Mouse (Mus musculus): ENCODE results near the gene Gm2a. TPM values are rescaled to one million over a fixed set of nuclear protein-coding genes. Genes with fewer than 3 reads are reported as not detected.

Gm2a gene
- polyA plus RNA-seq, 1 experiment from 2014 or later = 32.6 TPM

GRCm38 (mm10) chr11:55131946-55132345 lies 34.0 kb downstream of the Gm2a start:
- Histone ChIP-seq H3K4me3 (ENCODE audit: low read depth, low read length) (no peak overlapping the region), H3K4me1 (ENCODE audit: control insufficient read depth, low read depth, low read length) (peaks cover 6% of the 10 kb centered on the region), H3K27me3 (ENCODE audit: control insufficient read depth, insufficient read depth, low read depth, low read length) (no peaks in the 10 kb centered on the region), H3K36me3 (ENCODE audit: control insufficient read depth, insufficient read depth) (no peaks in the 10 kb centered on the region), H3K9ac (ENCODE audit: low read depth, low read length) (no peak overlapping the region), H3K4me2 (ENCODE audit: low read depth, low read length) (no peak overlapping the region), H3K27ac (ENCODE audit: low read length) (no peak overlapping the region), H3K9me3 (replicated peaks; ENCODE audit: control insufficient read depth, low read length) (no peaks in the 10 kb centered on the region)
- no peak for ATAC-seq (ENCODE audit: low read depth)
- WGBS (ENCODE audit: insufficient replicate concordance) = 43% methylated on average over 1 of the region's 1 CpGs

DNA sequence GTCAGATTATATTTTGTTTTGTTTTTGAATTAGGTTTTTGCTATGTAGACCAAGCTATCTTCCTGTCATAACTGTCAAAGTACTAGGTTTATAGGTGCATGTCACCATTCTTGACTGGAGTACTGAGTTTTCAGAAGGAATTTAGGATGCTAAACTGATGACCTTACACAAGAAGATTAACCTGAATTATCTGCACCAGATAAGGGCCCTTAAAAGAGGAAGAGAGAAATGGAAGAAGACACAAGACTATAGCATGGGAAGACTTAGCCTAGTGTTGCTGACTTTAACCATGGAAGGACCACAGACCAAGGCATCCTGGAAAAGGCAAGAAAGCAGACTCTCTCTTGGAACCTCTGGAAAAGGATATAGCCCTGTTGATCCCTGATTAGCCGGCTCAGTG lies 35.3 kb downstream of the Gm2a start:
- Histone ChIP-seq H3K27me3 (ENCODE audit: control insufficient read depth, insufficient read depth, low read depth, low read length) (no peaks in the 10 kb centered on the region), H3K27ac (ENCODE audit: low read length) (no peak overlapping the region), H3K9me3 (replicated peaks; ENCODE audit: control insufficient read depth, low read length) (no peaks in the 10 kb centered on the region), H3K4me3 (ENCODE audit: low read depth, low read length) (no peak overlapping the region), H3K4me1 (ENCODE audit: control insufficient read depth, low read depth, low read length) (peaks cover 6% of the 10 kb centered on the region), H3K9ac (ENCODE audit: low read depth, low read length) (no peak overlapping the region), H3K4me2 (ENCODE audit: low read depth, low read length) (no peak overlapping the region), H3K36me3 (ENCODE audit: control insufficient read depth, insufficient read depth) (no peaks in the 10 kb centered on the region)
- 73% methylated on average over 1 of the region's 1 CpGs for WGBS (ENCODE audit: insufficient replicate concordance)
- no peak for ATAC-seq (ENCODE audit: low read depth)

DNA sequence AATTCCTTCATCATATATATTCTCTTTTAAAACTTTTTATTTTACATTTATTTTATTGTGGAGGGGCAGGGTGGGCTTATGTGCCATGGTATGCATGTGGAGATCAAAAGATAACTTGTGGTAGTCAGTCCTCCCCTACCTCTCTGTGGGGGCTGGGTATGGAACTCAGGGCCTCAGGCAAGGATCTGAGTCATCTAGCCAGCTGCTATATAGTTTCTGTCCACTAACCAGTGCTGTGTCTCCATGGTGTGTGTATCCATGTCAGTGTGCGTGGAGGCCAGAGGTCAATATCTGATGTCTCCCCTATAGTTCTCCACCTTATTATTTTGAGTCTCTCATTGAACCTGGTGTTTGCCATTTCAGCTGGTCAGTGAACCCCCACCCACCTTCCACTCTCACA lies 36.5 kb downstream of the Gm2a start:
- H3K27me3 ChIP-seq (ENCODE audit: control insufficient read depth, insufficient read depth, low read depth, low read length) = no peaks in the 10 kb centered on the region
- 63% methylated on average over 1 of the region's 1 CpGs for WGBS (ENCODE audit: insufficient replicate concordance)

GRCm38 (mm10) chr11:55134871-55135270 lies 37.0 kb downstream of the Gm2a start:
- Histone ChIP-seq H3K4me1 (ENCODE audit: control insufficient read depth, low read depth, low read length) (peaks cover 6% of the 10 kb centered on the region), H3K27ac (ENCODE audit: low read length) (no peak overlapping the region), H3K36me3 (ENCODE audit: control insufficient read depth, insufficient read depth) (no peaks in the 10 kb centered on the region), H3K9ac (ENCODE audit: low read depth, low read length) (no peak overlapping the region), H3K4me2 (ENCODE audit: low read depth, low read length) (no peak overlapping the region), H3K4me3 (ENCODE audit: low read depth, low read length) (no peak overlapping the region), H3K9me3 (replicated peaks; ENCODE audit: control insufficient read depth, low read length) (no peaks in the 10 kb centered on the region), H3K27me3 (ENCODE audit: control insufficient read depth, insufficient read depth, low read depth, low read length) (no peaks in the 10 kb centered on the region)
- WGBS (ENCODE audit: insufficient replicate concordance) = 69% methylated on average over 5 of the region's 5 CpGs
- ATAC-seq (ENCODE audit: low read depth) = no peak

More for the DNA sequence above, 36.5 kb downstream of the Gm2a start:
- Histone ChIP-seq H3K27ac (ENCODE audit: low read length) (no peak overlapping the region), H3K4me3 (ENCODE audit: low read depth, low read length) (no peak overlapping the region), H3K9me3 (replicated peaks; ENCODE audit: control insufficient read depth, low read length) (no peaks in the 10 kb centered on the region), H3K9ac (ENCODE audit: low read depth, low read length) (no peak overlapping the region), H3K4me2 (ENCODE audit: low read depth, low read length) (no peak overlapping the region), H3K36me3 (ENCODE audit: control insufficient read depth, insufficient read depth) (no peaks in the 10 kb centered on the region), H3K4me1 (ENCODE audit: control insufficient read depth, low read depth, low read length) (peaks cover 6% of the 10 kb centered on the region)
- no peak for ATAC-seq (ENCODE audit: low read depth)

DNA sequence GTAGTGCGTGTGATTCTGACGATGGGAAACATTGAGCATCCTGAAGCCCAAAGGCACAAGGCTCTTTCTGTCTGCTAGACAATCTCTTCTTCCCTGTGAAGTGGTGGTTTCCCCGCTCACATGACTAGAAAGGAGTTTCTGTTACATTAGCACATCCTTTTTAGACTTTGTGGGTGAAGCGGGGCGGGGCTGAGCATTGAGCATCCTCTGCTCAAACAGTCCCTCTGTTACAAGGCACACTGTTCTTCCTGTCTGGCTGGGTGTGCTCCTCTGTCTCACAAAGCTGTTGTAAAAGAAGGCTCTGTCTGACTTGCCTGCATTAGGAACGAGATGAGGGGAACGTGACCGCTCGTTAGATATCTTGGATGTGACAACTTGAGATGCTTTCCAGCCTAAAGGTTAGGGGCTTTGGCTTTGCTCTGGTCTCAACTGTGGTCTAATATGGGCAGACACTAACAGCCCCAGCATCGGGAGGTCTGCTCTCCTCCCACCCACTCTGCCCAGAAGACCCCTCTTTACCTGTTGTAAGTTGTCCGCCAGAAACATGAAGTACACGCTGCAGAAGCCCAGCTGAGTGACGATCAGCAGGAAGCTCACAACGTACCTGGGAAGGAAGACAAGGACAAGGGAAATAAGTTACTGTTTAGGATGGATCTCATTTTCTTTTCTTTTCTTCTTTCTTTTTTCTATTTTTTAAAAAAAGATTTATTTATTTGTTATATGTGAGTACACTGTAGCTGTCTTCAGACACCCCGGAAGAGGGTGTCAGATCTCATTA lies 39.0 kb downstream of the Gm2a start:
- no peak for ATAC-seq (ENCODE audit: low read depth)
- Histone ChIP-seq H3K36me3 (ENCODE audit: control insufficient read depth, insufficient read depth) (no peaks in the 10 kb centered on the region), H3K4me1 (ENCODE audit: control insufficient read depth, low read depth, low read length) (no peaks in the 10 kb centered on the region), H3K4me2 (ENCODE audit: low read depth, low read length) (no peak overlapping the region), H3K27ac (ENCODE audit: low read length) (no peak overlapping the region), H3K9ac (ENCODE audit: low read depth, low read length) (no peak overlapping the region), H3K9me3 (replicated peaks; ENCODE audit: control insufficient read depth, low read length) (no peaks in the 10 kb centered on the region), H3K4me3 (ENCODE audit: low read depth, low read length) (no peak overlapping the region), H3K27me3 (ENCODE audit: control insufficient read depth, insufficient read depth, low read depth, low read length) (no peaks in the 10 kb centered on the region)
- WGBS (ENCODE audit: insufficient replicate concordance) = 63% methylated on average over 15 of the region's 15 CpGs

GRCm38 (mm10) chr11:55137646-55138045 lies 39.7 kb downstream of the Gm2a start:
- no peaks in the 10 kb centered on the region for H3K9me3 ChIP-seq (replicated peaks; ENCODE audit: control insufficient read depth, low read length)
- no peaks in the 10 kb centered on the region for H3K27me3 ChIP-seq (ENCODE audit: control insufficient read depth, insufficient read depth, low read depth, low read length)
- H3K4me2 ChIP-seq (ENCODE audit: low read depth, low read length) = no peak overlapping the region
- no peak overlapping the region for H3K9ac ChIP-seq (ENCODE audit: low read depth, low read length)
- no peak overlapping the region for H3K4me3 ChIP-seq (ENCODE audit: low read depth, low read length)
- H3K27ac ChIP-seq (ENCODE audit: low read length) = no peak overlapping the region
- no peak for ATAC-seq (ENCODE audit: low read depth)
- no peaks in the 10 kb centered on the region for H3K36me3 ChIP-seq (ENCODE audit: control insufficient read depth, insufficient read depth)
- no peaks in the 10 kb centered on the region for H3K4me1 ChIP-seq (ENCODE audit: control insufficient read depth, low read depth, low read length)

- WGBS (ENCODE audit: insufficient replicate concordance) = 65% methylated on average over 4 of the region's 4 CpGs
Observed at GRCm38 (mm10) chr11:55141502-55141901, 43.6 kb downstream of the Gm2a start.

DNA sequence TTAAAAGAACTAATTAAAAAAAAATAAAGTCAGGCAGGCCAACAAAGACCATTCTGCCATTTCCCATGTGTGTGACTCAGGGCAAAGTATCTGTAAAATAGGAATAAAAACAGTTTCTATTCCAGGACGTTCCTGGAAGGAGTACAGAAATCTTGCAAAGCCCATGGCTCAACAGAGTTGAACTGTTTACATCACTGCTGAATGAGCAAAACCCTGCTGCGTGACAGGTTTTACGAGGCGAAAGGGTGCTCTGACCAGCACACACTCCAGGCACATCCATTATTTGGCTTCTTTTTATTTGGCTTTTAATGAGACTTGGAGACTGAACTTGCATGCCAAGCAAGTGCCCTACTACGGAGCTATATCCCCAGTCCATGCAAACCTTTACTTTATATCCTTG lies 46.1 kb downstream of the Gm2a start:
- no peaks in the 10 kb centered on the region for H3K9me3 ChIP-seq (replicated peaks; ENCODE audit: control insufficient read depth, low read length)
- H3K4me2 ChIP-seq (ENCODE audit: low read depth, low read length) = no peak overlapping the region
- WGBS (ENCODE audit: insufficient replicate concordance) = 73% methylated on average over 5 of the region's 5 CpGs
- ATAC-seq (ENCODE audit: low read depth) = no peak
- no peaks in the 10 kb centered on the region for H3K36me3 ChIP-seq (ENCODE audit: control insufficient read depth, insufficient read depth)
- H3K4me3 ChIP-seq (ENCODE audit: low read depth, low read length) = no peak overlapping the region
- H3K4me1 ChIP-seq (ENCODE audit: control insufficient read depth, low read depth, low read length) = no peaks in the 10 kb centered on the region
- H3K9ac ChIP-seq (ENCODE audit: low read depth, low read length) = no peak overlapping the region
- no peak overlapping the region for H3K27ac ChIP-seq (ENCODE audit: low read length)
- no peaks in the 10 kb centered on the region for H3K27me3 ChIP-seq (ENCODE audit: control insufficient read depth, insufficient read depth, low read depth, low read length)

More at GRCm38 (mm10) chr11:55141502-55141901, 43.6 kb downstream of the Gm2a start:
- Histone ChIP-seq H3K9ac (ENCODE audit: low read depth, low read length) (no peak overlapping the region), H3K4me3 (ENCODE audit: low read depth, low read length) (no peak overlapping the region), H3K36me3 (ENCODE audit: control insufficient read depth, insufficient read depth) (no peaks in the 10 kb centered on the region), H3K9me3 (replicated peaks; ENCODE audit: control insufficient read depth, low read length) (no peaks in the 10 kb centered on the region), H3K4me1 (ENCODE audit: control insufficient read depth, low read depth, low read length) (no peaks in the 10 kb centered on the region), H3K27ac (ENCODE audit: low read length) (no peak overlapping the region), H3K4me2 (ENCODE audit: low read depth, low read length) (no peak overlapping the region), H3K27me3 (ENCODE audit: control insufficient read depth, insufficient read depth, low read depth, low read length) (no peaks in the 10 kb centered on the region)
- ATAC-seq (ENCODE audit: low read depth) = no peak

DNA sequence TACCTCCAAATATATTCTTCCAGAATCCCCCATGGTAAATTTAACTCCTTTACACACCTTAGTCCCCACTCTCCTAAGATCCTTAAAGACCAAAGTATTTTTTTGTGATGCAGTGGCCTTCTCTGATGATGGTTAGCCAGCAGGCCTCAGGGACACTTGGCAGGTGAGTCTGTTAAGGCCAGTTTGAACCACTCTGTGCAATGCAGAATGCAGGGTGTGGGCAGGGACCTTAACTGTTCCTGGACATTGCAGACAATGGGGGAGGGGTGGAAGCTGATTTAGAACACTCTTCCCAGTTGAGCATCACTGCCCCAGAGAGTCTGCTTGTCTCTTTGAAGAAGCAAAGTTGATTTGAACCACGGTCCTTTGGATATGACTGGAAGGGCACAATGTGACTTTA lies 48.9 kb downstream of the Gm2a start:
- WGBS (ENCODE audit: insufficient replicate concordance) = 50% methylated on average over 1 of the region's 1 CpGs
- H3K9me3 ChIP-seq (replicated peaks; ENCODE audit: control insufficient read depth, low read length) = no peaks in the 10 kb centered on the region
- no peak overlapping the region for H3K9ac ChIP-seq (ENCODE audit: low read depth, low read length)
- no peak for ATAC-seq (ENCODE audit: low read depth)
- no peaks in the 10 kb centered on the region for H3K27me3 ChIP-seq (ENCODE audit: control insufficient read depth, insufficient read depth, low read depth, low read length)
- H3K4me1 ChIP-seq (ENCODE audit: control insufficient read depth, low read depth, low read length) = no peaks in the 10 kb centered on the region
- no peak overlapping the region for H3K4me3 ChIP-seq (ENCODE audit: low read depth, low read length)
- H3K4me2 ChIP-seq (ENCODE audit: low read depth, low read length) = no peak overlapping the region
- no peak overlapping the region for H3K27ac ChIP-seq (ENCODE audit: low read length)
- H3K36me3 ChIP-seq (ENCODE audit: control insufficient read depth, insufficient read depth) = no peaks in the 10 kb centered on the region
